Mouse (Mus musculus) erythroblast, adult 5-6 weeks (primary cell): ENCODE measurements around the gene AI661453. TPM values are rescaled to one million over a fixed set of nuclear protein-coding genes. Genes with fewer than 3 reads are reported as not detected.

Experiments
- ATAC-seq: replicated peaks from 2 replicates; pipeline ENCODE4 v1.8.0; 2016; ENCODE audit warnings: moderate number of reproducible peaks, mild to moderate bottlenecking, moderate TSS enrichment, inconsistent platforms; ENCODE audit not compliant: poor library complexity, low FRiP score, severe bottlenecking
- total RNA-seq, 2 experiments: library from RNA; stranded (forward) in 1 of 2; stranded (reverse) in 1 of 2; fragments of 150-400 nt in 1 of 2; fragments of 200-764, 138-1000 nt in 1 of 2; gene quantifications; 2 replicates each; pipeline versions ENCODE4 v1.2.3 to v1.2.4; 2015 to 2017; ENCODE audit warnings: low replicate concordance in 2 of 2

Gene AI661453
- total RNA-seq, 2 experiments from 2014 or later: not detected

GRCm38 (mm10) chr17:47515180-47515844, 78.9 kb downstream of the AI661453 start:
- no peak for ATAC-seq

- no peak for ATAC-seq
Measured at GRCm38 (mm10) chr17:47516232-47516631, 79.8 kb downstream of the AI661453 start.

GRCm38 (mm10) chr17:47518205-47518604, 81.8 kb downstream of the AI661453 start:
- ATAC-seq: no peak

Other genes starting within 250 kb of the AI661453 start
- 0.96 and 10.0 TPM in 2 replicates for gene Mrps10, start 67.7 kb upstream of the AI661453 start, total RNA-seq (2015; ENCODE audit: low replicate concordance)
- 2.2 and 10.7 TPM in 2 replicates for gene Mrps10, start 67.7 kb upstream of the AI661453 start, total RNA-seq (2017; ENCODE audit: low replicate concordance)
- gene Guca1b, start 51.2 kb upstream of the AI661453 start, total RNA-seq (2015; ENCODE audit: low replicate concordance): not detected in 2 replicates
- 0.77 and 1.1 TPM in 2 replicates for gene Guca1b, start 51.2 kb upstream of the AI661453 start, total RNA-seq (2017; ENCODE audit: low replicate concordance)
- gene Guca1a, start 36.0 kb upstream of the AI661453 start, total RNA-seq (2015; ENCODE audit: low replicate concordance): not detected in 2 replicates
- gene Guca1a, start 36.0 kb upstream of the AI661453 start, total RNA-seq (2017; ENCODE audit: low replicate concordance): not detected in 2 replicates
- not detected in 2 replicates for gene 1700001C19Rik, start 761 bp downstream of the AI661453 start, total RNA-seq (2015; ENCODE audit: low replicate concordance)
- gene 1700001C19Rik, start 761 bp downstream of the AI661453 start, total RNA-seq (2017; ENCODE audit: low replicate concordance): not detected in 2 replicates
- gene Taf8, start 65.7 kb downstream of the AI661453 start, total RNA-seq (2015; ENCODE audit: low replicate concordance): 34.5 and 36.5 TPM in 2 replicates
- 47.1 and 67.9 TPM in 2 replicates for gene Taf8, start 65.7 kb downstream of the AI661453 start, total RNA-seq (2017; ENCODE audit: low replicate concordance)
- 85.3 and 115 TPM in 2 replicates for gene Ccnd3, start 68.4 kb downstream of the AI661453 start, total RNA-seq (2015; ENCODE audit: low replicate concordance)
- gene Ccnd3, start 68.4 kb downstream of the AI661453 start, total RNA-seq (2017; ENCODE audit: low replicate concordance): 64.3 and 65.9 TPM in 2 replicates
- 1.2 and 2.1 TPM in 2 replicates for gene Bysl, start 174.9 kb downstream of the AI661453 start, total RNA-seq (2015; ENCODE audit: low replicate concordance)
- gene Bysl, start 174.9 kb downstream of the AI661453 start, total RNA-seq (2017; ENCODE audit: low replicate concordance): 3.2 and 4.3 TPM in 2 replicates
- 10.4 and 19.9 TPM in 2 replicates for gene Med20, start 175.0 kb downstream of the AI661453 start, total RNA-seq (2015; ENCODE audit: low replicate concordance)
- 48.5 and 68.2 TPM in 2 replicates for gene Med20, start 175.0 kb downstream of the AI661453 start, total RNA-seq (2017; ENCODE audit: low replicate concordance)
- gene Gm20517, start 175.0 kb downstream of the AI661453 start, total RNA-seq (2015; ENCODE audit: low replicate concordance): 2.5 and 4.8 TPM in 2 replicates
- gene Gm20517, start 175.0 kb downstream of the AI661453 start, total RNA-seq (2017; ENCODE audit: low replicate concordance): 6.3 and 16.2 TPM in 2 replicates
- gene Usp49, start 194.1 kb downstream of the AI661453 start, total RNA-seq (2015; ENCODE audit: low replicate concordance): 7.3 and 36.5 TPM in 2 replicates
- 14.8 and 27.6 TPM in 2 replicates for gene Usp49, start 194.1 kb downstream of the AI661453 start, total RNA-seq (2017; ENCODE audit: low replicate concordance)